Mouse (Mus musculus): ENCODE measurements at regions not wholly inside any gene's neighbourhood (a gene's known extent, or its start where the extent isn't known, plus 50 kb on each side); places are given as distances from the start of the nearest gene placed in this dataset.

- TF ChIP-seq POLR2A (IDR thresholded peaks at IDR 0.05; ENCODE audit: insufficient read length, low read depth) (no peak), POLR2AphosphoS2 (IDR thresholded peaks at IDR 0.05; ENCODE audit: insufficient read length, low read depth) (no peak), E2F4 (IDR thresholded peaks at IDR 0.05; ENCODE audit: insufficient read depth) (no peak), MAX (IDR thresholded peaks at IDR 0.05; ENCODE audit: low read depth) (no peak), CEBPB (IDR thresholded peaks at IDR 0.05; ENCODE audit: insufficient read depth, poor library complexity, severe bottlenecking) (no peak), USF1 (IDR thresholded peaks at IDR 0.05; ENCODE audit: low read depth) (no peak), SRF (IDR thresholded peaks at IDR 0.05; ENCODE audit: control insufficient read depth, insufficient read length, low read depth) (no peak), MYOD1 (IDR thresholded peaks at IDR 0.05; ENCODE audit: control insufficient read depth in 1 of 3, insufficient read length in 2 of 3, low read depth in 2 of 3) (no peak), MYOG (IDR thresholded peaks at IDR 0.05; ENCODE audit: control insufficient read depth in 1 of 3, insufficient read depth in 1 of 3, insufficient read length in 2 of 3, low read depth in 2 of 3) (no peak), TCF3 (IDR thresholded peaks at IDR 0.05; ENCODE audit: insufficient read length, low read depth) (no peak), TCF12 (IDR thresholded peaks at IDR 0.05; ENCODE audit: insufficient read depth, poor library complexity, severe bottlenecking) (no peak)
Observed at GRCm38 (mm10) chr15:61222923-61223322, 300.1 kb upstream of the A1bg start.

Measured in myocyte (in vitro differentiated cells).